Mouse (Mus musculus) stomach, embryonic 14.5 days (tissue): ENCODE measurements around the gene Lmcd1. TPM values are rescaled to one million over a fixed set of nuclear protein-coding genes. Genes with fewer than 3 reads are reported as not detected.
A peak's percentile ranks its signal among the peaks of the same experiment; 100 is the strongest.

Experiments used
- ATAC-seq: fragments of 200-750 bp; cut with Nextera tagmentation; 2 replicates; pipeline ENCODE4 v1.8.0; 2017; ENCODE audit warnings: low read depth, moderate TSS enrichment; ENCODE audit not compliant: insufficient number of reproducible peaks, insufficient read depth, low FRiP score
- H3K27ac ChIP-seq: fragments of 300-500 bp; sonication (generic); 2 replicates; pipeline ENCODE4 v1.5.1; 2014; ENCODE audit warnings: mild to moderate bottlenecking, low read length, moderate library complexity, mixed read lengths
- H3K27me3 ChIP-seq: fragments of 300-500 bp; sonication (generic); 2 replicates; pipeline ENCODE4 v1.6.1; 2014; ENCODE audit warnings: low read length, control low read depth, mixed read lengths; ENCODE audit not compliant: control insufficient read depth, insufficient read depth
- H3K36me3 ChIP-seq: fragments of 300-500 bp; sonication (generic); 2 replicates; pipeline ENCODE4 v1.6.1; 2014; ENCODE audit warnings: mild to moderate bottlenecking, control low read depth, low read length, moderate library complexity, mixed read lengths; ENCODE audit not compliant: control insufficient read depth, insufficient read depth
- H3K4me1 ChIP-seq: fragments of 300-500 bp; sonication (generic); 2 replicates; pipeline ENCODE4 v1.6.1; 2014; ENCODE audit warnings: low read length, control low read depth, mixed read lengths; ENCODE audit not compliant: control insufficient read depth, insufficient read depth
- H3K4me2 ChIP-seq: fragments of 300-500 bp; sonication (generic); replicated peaks from 2 replicates; pipeline ENCODE4 v1.6.1; 2014; ENCODE audit warnings: low read depth, low read length, control low read depth
- H3K4me3 ChIP-seq: fragments of 300-500 bp; sonication (generic); 2 replicates; pipeline ENCODE4 v1.5.1; 2014; ENCODE audit warnings: low read depth, low read length, control low read depth
- H3K9ac ChIP-seq: fragments of 300-500 bp; sonication (generic); replicated peaks from 2 replicates; pipeline ENCODE4 v1.6.1; 2014; ENCODE audit warnings: low read depth, mild to moderate bottlenecking, control low read depth, low read length, moderate library complexity, mixed read lengths
- H3K9me3 ChIP-seq: fragments of 300-500 bp; sonication (generic); 2 replicates; pipeline ENCODE4 v1.6.1; 2016; ENCODE audit warnings: low read depth, low read length, control low read depth; ENCODE audit not compliant: control insufficient read depth
- WGBS: fragments of 180-500 bp; shearing (Covaris S2); extraction: QIAGEN DNeasy Blood & Tissue Kit; methylation state at CpG from one replicate; pipeline ENCODE4 v1.1.7; 2014; 5-methylcytosine and 5-hydroxymethylcytosine counted together
- polyA plus RNA-seq: library from polyadenylated mRNA; unstranded; fragments of >200 nt; fragmentation: Nextera tagmentation; extraction: Ambion mirVana; gene quantifications from 2 replicates; pipeline ENCODE4 v1.2.1, GENCODE M21; 2014

Gene Lmcd1
- polyA plus RNA-seq, 1 experiment from 2014 or later: 6.9 TPM

DNA sequence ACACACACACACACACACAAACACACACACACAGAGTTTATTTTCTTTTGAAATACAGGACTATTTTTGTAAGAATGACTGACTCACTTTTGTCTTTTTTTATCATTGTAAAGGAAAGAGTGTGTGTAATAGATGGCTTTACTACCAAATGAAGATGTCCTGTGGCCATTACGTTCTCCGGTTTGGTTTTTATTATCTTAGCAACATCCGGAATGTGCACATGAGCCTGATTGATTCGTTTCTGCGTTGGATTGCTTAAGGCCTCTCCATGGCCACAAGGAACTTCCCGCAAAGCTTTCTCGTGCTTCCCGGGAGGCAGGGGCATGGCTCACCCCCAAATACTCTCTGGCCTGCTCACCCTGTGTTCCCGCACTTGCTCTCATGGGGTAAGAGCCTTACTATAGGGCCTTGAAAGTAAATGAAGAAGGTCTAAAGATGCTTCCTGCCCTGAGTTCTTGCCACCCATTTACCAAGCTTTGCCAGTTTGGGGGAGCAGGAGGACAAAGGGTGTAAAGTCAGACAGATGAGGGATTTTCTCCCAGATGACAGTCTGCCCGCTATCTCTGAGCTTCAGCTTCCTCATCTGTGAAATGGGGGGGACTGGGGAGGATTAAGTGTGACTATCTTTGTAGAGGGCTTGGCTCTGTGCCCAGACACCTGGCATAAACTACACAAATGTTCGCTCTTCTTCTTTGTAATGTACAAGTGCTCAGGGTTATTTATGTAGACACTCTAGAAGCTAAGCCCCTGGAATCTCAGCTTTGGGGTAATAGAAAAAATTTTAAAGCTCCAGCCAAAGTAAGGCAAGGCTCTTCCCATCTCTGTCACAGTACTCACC is 18.0 kb upstream of the Lmcd1 start:
- no peaks in the 10 kb centered on the region for H3K4me1 ChIP-seq
- no peaks in the 10 kb centered on the region for H3K9me3 ChIP-seq
- no peak for ATAC-seq
- no peaks in the 10 kb centered on the region for H3K36me3 ChIP-seq
- no peak overlapping the region for H3K27ac ChIP-seq
- no peak overlapping the region for H3K4me3 ChIP-seq
- no peak overlapping the region for H3K9ac ChIP-seq
- no peak overlapping the region for H3K4me2 ChIP-seq
- no peaks in the 10 kb centered on the region for H3K27me3 ChIP-seq
- 63% methylated on average over 11 of the region's 11 CpGs for WGBS

DNA sequence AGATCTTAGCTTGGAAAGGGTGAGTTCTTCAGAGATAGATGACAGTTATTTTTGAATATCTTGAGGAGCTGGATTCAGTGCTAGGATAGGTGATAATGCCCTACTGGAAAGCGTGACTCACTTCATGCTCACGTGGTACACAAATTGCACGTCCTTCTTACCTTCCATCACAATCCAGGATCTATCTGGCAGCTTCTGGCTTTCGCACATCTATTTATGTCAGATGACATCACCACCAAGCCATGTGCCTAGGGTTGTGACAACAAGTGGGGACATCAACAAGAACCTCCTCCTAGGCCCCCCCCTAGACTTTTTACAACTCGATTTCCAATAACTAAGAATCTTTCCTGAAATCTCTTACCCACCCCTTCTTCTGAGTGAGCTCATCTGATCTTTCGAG is 17.0 kb upstream of the Lmcd1 start:
- Histone ChIP-seq H3K27ac (no peak overlapping the region), H3K4me3 (no peak overlapping the region), H3K4me2 (no peak overlapping the region), H3K27me3 (no peaks in the 10 kb centered on the region), H3K4me1 (no peaks in the 10 kb centered on the region), H3K9ac (no peak overlapping the region), H3K36me3 (no peaks in the 10 kb centered on the region), H3K9me3 (no peaks in the 10 kb centered on the region)
- ATAC-seq: no peak
- 87% methylated on average over 6 of the region's 6 CpGs for WGBS

DNA sequence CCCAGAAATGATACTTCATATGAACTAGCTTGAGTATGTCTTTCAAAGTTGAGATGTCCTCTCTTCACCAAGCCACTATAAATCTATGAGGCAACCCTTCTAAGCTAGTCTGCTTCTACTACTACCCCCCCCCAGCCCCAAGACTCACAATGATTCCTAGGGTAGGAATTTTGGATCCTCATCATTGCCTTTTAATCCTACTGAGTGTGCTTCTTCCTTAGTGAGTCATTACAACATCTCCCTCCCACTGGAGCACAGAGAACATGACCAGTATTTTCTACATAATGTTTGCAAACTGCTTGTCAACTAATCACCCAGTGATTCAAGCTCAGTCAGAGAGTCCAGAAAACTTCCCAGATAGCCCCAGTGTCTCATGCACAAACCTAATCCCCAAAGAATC is 12.5 kb upstream of the Lmcd1 start:
- Histone ChIP-seq H3K27ac (no peak overlapping the region), H3K9ac (no peak overlapping the region), H3K9me3 (no peaks in the 10 kb centered on the region), H3K4me2 (no peak overlapping the region), H3K4me1 (no peaks in the 10 kb centered on the region), H3K27me3 (no peaks in the 10 kb centered on the region), H3K4me3 (no peak overlapping the region), H3K36me3 (no peaks in the 10 kb centered on the region)
- ATAC-seq: no peak

DNA sequence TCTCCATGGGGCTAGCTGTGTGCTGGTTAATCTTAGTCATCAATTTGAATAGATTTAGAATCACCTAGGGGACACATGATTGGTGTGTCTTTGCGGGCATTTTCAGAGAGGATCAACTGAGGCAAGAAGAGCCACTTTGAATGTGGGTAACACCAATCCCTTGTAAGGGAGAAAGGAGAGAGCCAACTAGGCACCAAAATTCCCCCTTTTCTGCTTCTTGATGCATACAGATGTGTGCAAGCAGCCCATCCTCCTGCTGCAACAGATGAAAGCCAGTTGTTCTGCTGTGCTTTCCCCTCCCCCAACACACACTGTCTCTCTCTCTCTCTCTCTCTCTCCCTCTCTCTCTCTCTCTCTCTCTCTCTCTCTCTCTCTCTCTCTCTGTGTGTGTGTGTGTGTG is 9.2 kb upstream of the Lmcd1 start:
- no peaks in the 10 kb centered on the region for H3K27me3 ChIP-seq
- WGBS: 81% methylated on average over 1 of the region's 1 CpGs
- H3K4me2 ChIP-seq: no peak overlapping the region
- no peak overlapping the region for H3K9ac ChIP-seq
- H3K36me3 ChIP-seq: no peaks in the 10 kb centered on the region
- H3K9me3 ChIP-seq: no peaks in the 10 kb centered on the region
- no peak overlapping the region for H3K27ac ChIP-seq
- no peaks in the 10 kb centered on the region for H3K4me1 ChIP-seq
- ATAC-seq: no peak
- H3K4me3 ChIP-seq: no peak overlapping the region

DNA sequence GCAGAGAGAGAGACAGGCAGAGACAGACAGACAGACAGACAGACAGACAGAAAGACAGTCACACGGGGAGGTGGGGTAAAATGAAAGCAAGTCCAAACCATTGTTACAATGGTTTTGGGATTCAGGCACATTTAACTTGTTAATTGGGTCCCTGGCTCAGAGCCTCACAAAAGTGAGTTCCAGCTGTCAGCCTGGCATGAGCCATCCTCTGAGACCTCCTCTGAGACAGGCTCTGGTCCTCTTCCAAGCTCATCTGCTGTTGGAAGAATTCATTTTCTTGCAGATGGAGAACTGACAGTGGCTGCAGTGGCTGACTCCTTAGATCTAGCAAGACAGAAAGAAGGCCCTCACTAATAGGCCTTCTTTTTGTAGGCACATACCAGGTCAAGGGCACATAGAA is 6.9 kb upstream of the Lmcd1 start:
- Histone ChIP-seq H3K4me1 (no peaks in the 10 kb centered on the region), H3K9me3 (no peaks in the 10 kb centered on the region), H3K4me3 (no peak overlapping the region), H3K27ac (no peak overlapping the region), H3K4me2 (no peak overlapping the region), H3K36me3 (no peaks in the 10 kb centered on the region), H3K9ac (no peak overlapping the region), H3K27me3 (no peaks in the 10 kb centered on the region)
- 33% methylated on average over 1 of the region's 1 CpGs for WGBS
- ATAC-seq: no peak

DNA sequence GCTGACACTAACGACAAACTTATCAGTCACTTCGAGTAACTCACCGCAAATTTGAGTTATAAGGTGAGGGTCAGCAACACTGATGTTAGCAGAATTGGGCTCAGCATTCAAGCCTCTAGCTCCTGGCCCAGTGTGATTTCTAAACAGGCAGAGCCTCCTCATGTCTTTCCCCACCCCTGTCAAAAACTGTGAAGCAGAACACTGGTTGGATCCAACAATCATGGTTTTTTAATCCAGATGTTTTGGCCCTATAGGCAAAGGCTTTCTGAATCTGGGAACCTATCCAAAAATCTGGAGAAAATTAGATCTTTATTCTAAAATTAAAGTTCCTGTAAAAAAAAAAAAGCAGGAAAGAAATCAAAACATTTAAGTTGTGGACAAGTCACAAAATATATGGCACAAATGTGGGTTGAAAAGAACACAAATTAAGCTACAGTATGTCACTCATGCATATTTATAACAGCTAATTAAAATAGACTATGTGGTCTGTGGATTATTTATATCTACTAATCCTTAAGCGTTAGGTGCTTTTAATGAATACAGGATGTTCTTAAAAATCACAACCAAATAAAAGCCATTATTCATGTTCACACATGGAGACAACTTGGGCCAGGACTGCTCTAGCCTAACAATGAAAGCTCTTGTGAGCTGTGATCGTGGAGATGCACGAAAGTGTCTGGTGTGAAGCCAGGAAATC is 5.7 kb upstream of the Lmcd1 start:
- WGBS: 73% methylated on average over 6 of the region's 6 CpGs
- ATAC-seq: no peak
- no peak overlapping the region for H3K27ac ChIP-seq

DNA sequence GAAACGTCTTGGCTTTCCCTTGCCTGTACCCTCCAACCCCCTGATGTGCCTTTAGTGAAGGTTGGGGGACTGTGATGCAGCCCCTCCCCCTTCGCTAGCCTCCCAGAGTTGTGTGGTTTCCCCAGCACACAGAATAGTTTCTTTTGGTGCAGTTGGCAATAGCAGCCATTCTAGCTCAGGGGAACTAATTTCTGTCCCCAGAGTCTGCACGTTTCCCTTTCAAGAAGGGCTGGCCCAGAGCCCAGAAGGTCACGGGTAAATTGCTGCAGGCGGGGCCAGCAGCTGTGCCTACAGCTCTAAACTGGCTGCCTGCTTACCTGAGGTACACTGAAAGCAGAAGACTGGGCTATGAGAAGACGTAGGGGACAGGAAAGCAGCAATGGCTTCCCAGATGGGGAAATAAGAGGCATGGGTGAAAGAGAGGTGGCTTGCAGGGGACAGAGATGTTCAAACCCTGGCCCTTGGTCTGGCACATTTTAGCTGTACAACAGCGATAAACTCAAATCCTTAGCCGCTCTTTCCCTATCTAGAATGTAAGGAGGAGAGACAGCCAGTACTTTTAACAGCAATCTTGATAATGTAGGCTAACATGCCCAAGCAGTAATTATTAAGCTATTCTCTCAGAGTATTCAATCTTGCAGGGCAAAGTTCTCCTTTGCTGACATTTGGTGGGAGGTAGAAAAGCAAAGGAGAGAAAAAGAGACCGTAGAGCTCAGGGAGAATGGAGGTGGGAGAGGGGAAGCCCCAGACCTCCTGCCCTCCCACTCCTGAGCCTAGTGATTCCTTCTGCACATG is 900 bp downstream of the Lmcd1 start:
- Histone ChIP-seq H3K4me3 (peak overlapping the region; percentile 24), H3K27ac (no peak overlapping the region), H3K9ac (no peak overlapping the region), H3K9me3 (no peaks in the 10 kb centered on the region), H3K27me3 (no peaks in the 10 kb centered on the region), H3K4me1 (peaks cover 16% of the 10 kb centered on the region; the same call in 1 of the 2 replicates), H3K36me3 (no peaks in the 10 kb centered on the region), H3K4me2 (peak overlapping the region; percentile 55)
- WGBS: 28% methylated on average over 9 of the region's 9 CpGs
- ATAC-seq: peak; percentile 53; the same call in 1 of the 2 replicates

More for the DNA sequence above, 5.7 kb upstream of the Lmcd1 start:
- H3K4me2 ChIP-seq: no peak overlapping the region
- H3K9me3 ChIP-seq: no peaks in the 10 kb centered on the region
- H3K4me1 ChIP-seq: no peaks in the 10 kb centered on the region
- H3K4me3 ChIP-seq: no peak overlapping the region
- H3K9ac ChIP-seq: no peak overlapping the region
- H3K27me3 ChIP-seq: no peaks in the 10 kb centered on the region
- no peaks in the 10 kb centered on the region for H3K36me3 ChIP-seq

DNA sequence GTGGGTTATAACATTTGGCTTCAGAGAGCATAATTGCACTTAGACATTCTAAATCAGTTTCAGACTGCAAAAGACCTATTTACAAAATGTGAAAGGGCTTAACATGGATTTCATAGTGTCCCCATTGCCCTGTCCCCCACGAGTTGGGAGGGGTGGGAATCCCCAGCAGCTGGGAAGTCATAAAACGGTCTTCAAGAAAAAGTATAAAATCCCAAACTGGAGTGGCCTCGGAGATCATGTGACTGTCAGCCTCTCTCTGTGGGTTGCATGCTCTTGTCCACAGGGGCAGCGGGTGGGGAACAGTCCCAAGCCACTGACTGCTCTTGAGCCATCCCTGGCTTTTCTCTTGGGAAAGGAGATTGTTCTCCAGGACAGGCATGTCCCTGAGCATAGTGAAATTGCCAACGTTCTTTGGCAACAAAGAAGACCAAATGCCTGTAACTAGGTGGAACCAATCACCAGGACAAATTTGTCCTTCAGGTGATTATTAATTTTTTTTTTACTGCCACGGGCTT is 2.2 kb downstream of the Lmcd1 start:
- ATAC-seq: no peak
- 69% methylated on average over 6 of the region's 6 CpGs for WGBS
- H3K27ac ChIP-seq: no peak overlapping the region
- H3K9ac ChIP-seq: no peak overlapping the region
- peaks cover 16% of the 10 kb centered on the region; the same call in 1 of the 2 replicates for H3K4me1 ChIP-seq
- H3K4me2 ChIP-seq: no peak overlapping the region
- no peaks in the 10 kb centered on the region for H3K36me3 ChIP-seq
- no peaks in the 10 kb centered on the region for H3K9me3 ChIP-seq
- H3K4me3 ChIP-seq: no peak overlapping the region
- H3K27me3 ChIP-seq: no peaks in the 10 kb centered on the region
